Mouse (Mus musculus): ENCODE measurements at regions not wholly inside any gene's neighbourhood (a gene's known extent, or its start where the extent isn't known, plus 50 kb on each side); places are given as distances from the start of the nearest gene placed in this dataset.

GRCm38 (mm10) chrX:166773408-166773854, 187.9 kb upstream of the Egfl6 start:
- Histone ChIP-seq H3K36me3 (no peaks in the 10 kb centered on the region), H3K9ac (no peak overlapping the region), H3K27me3 (peaks cover 26% of the 10 kb centered on the region), H3K27ac (no peak overlapping the region), H3K4me2 (no peak overlapping the region), H3K9me3 (no peaks in the 10 kb centered on the region), H3K4me1 (no peaks in the 10 kb centered on the region), H3K4me3 (no peak overlapping the region)
- no peak for ATAC-seq (ENCODE audit: insufficient number of reproducible peaks, insufficient read depth, low FRiP score, low TSS enrichment, low read depth)
- 20% methylated on average over 6 of the region's 6 CpGs for WGBS

GRCm38 (mm10) chrX:166766991-166767390, 181.5 kb upstream of the Egfl6 start:
- WGBS = 81% methylated on average over 6 of the region's 6 CpGs
- no peaks in the 10 kb centered on the region for H3K9me3 ChIP-seq
- H3K4me1 ChIP-seq = no peaks in the 10 kb centered on the region
- no peaks in the 10 kb centered on the region for H3K36me3 ChIP-seq
- no peak overlapping the region for H3K9ac ChIP-seq
- H3K4me2 ChIP-seq = no peak overlapping the region
- ATAC-seq (ENCODE audit: insufficient number of reproducible peaks, insufficient read depth, low FRiP score, low TSS enrichment, low read depth) = no peak
- peaks cover 39% of the 10 kb centered on the region for H3K27me3 ChIP-seq
- no peak overlapping the region for H3K4me3 ChIP-seq
- H3K27ac ChIP-seq = no peak overlapping the region

DNA sequence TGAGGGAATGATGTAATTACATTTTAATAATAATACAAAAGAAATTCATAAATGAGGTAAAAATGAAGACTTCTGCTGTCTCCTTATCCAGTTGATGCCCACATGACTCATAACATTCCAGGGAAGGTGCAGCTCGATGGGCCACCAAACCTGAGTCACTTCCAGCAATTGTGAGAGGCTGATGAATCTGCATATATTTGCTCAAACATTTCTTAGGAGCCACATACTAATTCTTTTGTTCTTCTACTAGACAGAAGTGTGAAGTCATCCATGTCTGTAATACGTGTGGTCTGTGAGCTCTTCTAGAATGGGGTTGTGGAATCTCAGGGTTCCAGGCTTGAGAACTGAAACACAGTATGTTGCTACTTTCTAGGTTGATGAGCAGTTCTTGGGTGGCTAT, 180.1 kb upstream of the Egfl6 start:
- no peak overlapping the region for H3K4me3 ChIP-seq
- H3K4me1 ChIP-seq = no peaks in the 10 kb centered on the region
- no peaks in the 10 kb centered on the region for H3K36me3 ChIP-seq
- no peak overlapping the region for H3K9ac ChIP-seq
- H3K27ac ChIP-seq = no peak overlapping the region
- no peak for ATAC-seq (ENCODE audit: insufficient number of reproducible peaks, insufficient read depth, low FRiP score, low TSS enrichment, low read depth)
- 69% methylated on average over 2 of the region's 2 CpGs for WGBS
- H3K4me2 ChIP-seq = no peak overlapping the region
- peaks cover 35% of the 10 kb centered on the region for H3K27me3 ChIP-seq
- H3K9me3 ChIP-seq = no peaks in the 10 kb centered on the region

DNA sequence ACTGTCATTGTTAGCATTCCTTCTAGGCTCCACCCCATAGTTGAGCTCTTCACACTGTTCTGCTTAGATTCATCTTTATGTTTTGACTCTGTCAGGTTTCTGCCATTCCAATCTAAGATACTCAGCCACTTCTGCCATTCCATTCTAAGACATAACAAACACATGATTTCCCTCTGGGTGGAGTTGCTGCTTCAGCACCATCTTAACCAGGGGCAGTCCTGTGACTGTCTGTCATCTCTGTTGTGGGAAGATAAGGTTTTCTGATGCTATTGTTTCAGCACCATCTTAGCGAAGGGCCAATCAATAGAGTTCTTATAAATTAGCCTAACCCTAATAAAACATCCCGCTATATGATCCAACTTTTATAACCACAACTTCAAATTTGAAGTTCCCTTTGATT, 176.6 kb upstream of the Egfl6 start:
- Histone ChIP-seq H3K9ac (no peak overlapping the region), H3K36me3 (no peaks in the 10 kb centered on the region), H3K4me1 (no peaks in the 10 kb centered on the region), H3K27me3 (peaks cover 32% of the 10 kb centered on the region), H3K9me3 (no peaks in the 10 kb centered on the region), H3K27ac (no peak overlapping the region), H3K4me3 (no peak overlapping the region), H3K4me2 (no peak overlapping the region)
- 87% methylated on average over 2 of the region's 2 CpGs for WGBS
- no peak for ATAC-seq (ENCODE audit: insufficient number of reproducible peaks, insufficient read depth, low FRiP score, low TSS enrichment, low read depth)

GRCm38 (mm10) chrX:166757152-166757551, 171.6 kb upstream of the Egfl6 start:
- WGBS = 80% methylated on average over 1 of the region's 1 CpGs

DNA sequence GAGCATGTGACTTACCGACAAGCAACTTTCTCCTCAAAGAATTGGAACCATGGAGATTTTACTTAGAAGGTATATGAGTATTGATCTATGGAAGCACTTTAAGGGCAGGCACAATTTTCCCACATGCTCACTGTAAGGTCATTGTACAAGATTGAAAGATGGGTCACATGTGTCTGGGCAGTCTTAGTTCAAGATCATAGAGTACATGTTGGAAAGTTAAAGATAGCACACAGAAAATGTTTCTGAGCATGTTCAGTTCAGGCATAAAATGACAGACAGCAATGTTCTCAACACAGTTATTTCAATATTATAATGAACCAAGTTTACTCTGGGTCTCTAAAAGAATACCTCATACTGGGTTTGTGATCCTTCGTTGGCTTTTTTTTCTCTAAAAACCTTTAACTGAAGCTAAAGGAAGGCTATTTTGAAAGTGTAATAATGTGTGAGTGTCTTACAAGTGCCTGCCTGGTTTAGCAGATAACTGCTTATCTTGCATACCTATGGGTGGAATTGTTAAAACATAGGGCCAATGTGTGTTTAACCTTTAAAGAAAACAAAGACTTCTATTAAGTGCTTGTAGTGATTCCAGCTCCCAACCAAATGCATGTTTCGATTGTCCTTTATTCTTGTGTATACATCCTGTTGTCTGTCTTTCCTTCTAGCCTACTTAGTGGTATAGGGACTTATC, 169.6 kb upstream of the Egfl6 start:
- H3K27me3 ChIP-seq = peaks cover 18% of the 10 kb centered on the region
- H3K9me3 ChIP-seq = no peaks in the 10 kb centered on the region
- no peak overlapping the region for H3K27ac ChIP-seq
- H3K4me2 ChIP-seq = no peak overlapping the region
- no peak for ATAC-seq (ENCODE audit: insufficient number of reproducible peaks, insufficient read depth, low FRiP score, low TSS enrichment, low read depth)
- no peaks in the 10 kb centered on the region for H3K4me1 ChIP-seq
- H3K36me3 ChIP-seq = no peaks in the 10 kb centered on the region
- 84% methylated on average over 3 of the region's 3 CpGs for WGBS
- no peak overlapping the region for H3K4me3 ChIP-seq
- no peak overlapping the region for H3K9ac ChIP-seq

More at GRCm38 (mm10) chrX:166757152-166757551, 171.6 kb upstream of the Egfl6 start:
- no peak overlapping the region for H3K4me3 ChIP-seq
- no peaks in the 10 kb centered on the region for H3K4me1 ChIP-seq
- H3K9me3 ChIP-seq = no peaks in the 10 kb centered on the region
- no peak for ATAC-seq (ENCODE audit: insufficient number of reproducible peaks, insufficient read depth, low FRiP score, low TSS enrichment, low read depth)
- no peak overlapping the region for H3K27ac ChIP-seq
- H3K9ac ChIP-seq = no peak overlapping the region
- H3K4me2 ChIP-seq = no peak overlapping the region
- H3K27me3 ChIP-seq = peaks cover 18% of the 10 kb centered on the region
- no peaks in the 10 kb centered on the region for H3K36me3 ChIP-seq

GRCm38 (mm10) chrX:166749055-166749679, 163.6 kb upstream of the Egfl6 start:
- no peaks in the 10 kb centered on the region for H3K4me1 ChIP-seq
- H3K9ac ChIP-seq = no peak overlapping the region
- H3K27me3 ChIP-seq = peaks cover 2% of the 10 kb centered on the region; the same call in 1 of the 2 replicates
- no peak overlapping the region for H3K4me3 ChIP-seq
- no peak overlapping the region for H3K27ac ChIP-seq
- H3K36me3 ChIP-seq = no peaks in the 10 kb centered on the region
- 73% methylated on average over 8 of the region's 8 CpGs for WGBS
- ATAC-seq (ENCODE audit: insufficient number of reproducible peaks, insufficient read depth, low FRiP score, low TSS enrichment, low read depth) = no peak
- no peaks in the 10 kb centered on the region for H3K9me3 ChIP-seq
- no peak overlapping the region for H3K4me2 ChIP-seq

DNA sequence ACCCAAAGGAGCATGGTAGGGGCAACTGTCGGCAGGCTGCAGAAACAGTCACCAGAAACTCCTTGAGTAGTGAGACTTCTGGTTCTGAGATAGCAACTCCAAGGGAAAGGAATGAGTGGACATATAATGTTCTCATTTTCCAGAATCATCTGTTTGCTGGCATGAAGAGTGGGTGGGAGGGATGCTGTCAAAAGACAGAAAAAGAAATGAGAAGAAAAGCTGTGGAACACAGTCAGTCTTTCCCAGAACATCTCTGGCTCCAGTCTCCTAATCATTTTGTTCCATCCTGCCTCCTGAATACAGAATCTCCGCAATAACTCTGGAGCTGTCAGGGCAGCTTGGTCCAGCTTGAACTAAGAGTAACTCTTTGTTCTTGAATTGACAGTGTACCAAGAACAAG, 145.8 kb upstream of the Egfl6 start:
- WGBS = 67% methylated on average over 2 of the region's 2 CpGs
- no peak overlapping the region for H3K4me2 ChIP-seq
- no peaks in the 10 kb centered on the region for H3K36me3 ChIP-seq
- H3K9me3 ChIP-seq = no peaks in the 10 kb centered on the region
- H3K27ac ChIP-seq = no peak overlapping the region
- H3K4me3 ChIP-seq = no peak overlapping the region
- ATAC-seq (ENCODE audit: insufficient number of reproducible peaks, insufficient read depth, low FRiP score, low TSS enrichment, low read depth) = no peak
- H3K9ac ChIP-seq = no peak overlapping the region
- H3K4me1 ChIP-seq = no peaks in the 10 kb centered on the region
- H3K27me3 ChIP-seq = peaks cover 31% of the 10 kb centered on the region

DNA sequence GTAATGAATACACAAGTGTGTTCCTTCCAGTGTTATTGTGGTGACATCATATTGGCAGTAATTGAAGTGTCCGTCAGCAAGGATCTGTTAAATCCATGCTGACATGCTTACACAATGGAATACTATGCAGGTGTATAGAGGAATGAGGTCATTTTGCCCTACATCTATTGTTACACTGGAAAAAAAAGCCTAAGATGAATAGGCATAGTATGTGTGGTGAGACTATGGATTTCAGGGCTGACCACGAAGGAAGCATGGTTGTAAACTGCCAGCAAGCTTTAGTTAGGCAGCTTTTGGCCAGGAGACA, 143.1 kb upstream of the Egfl6 start:
- no peak overlapping the region for H3K27ac ChIP-seq
- H3K9ac ChIP-seq = no peak overlapping the region
- H3K36me3 ChIP-seq = no peaks in the 10 kb centered on the region
- no peak overlapping the region for H3K4me2 ChIP-seq
- WGBS = 76% methylated on average over 2 of the region's 2 CpGs
- H3K27me3 ChIP-seq = peaks cover 31% of the 10 kb centered on the region
- no peak overlapping the region for H3K4me3 ChIP-seq
- H3K4me1 ChIP-seq = no peaks in the 10 kb centered on the region
- no peaks in the 10 kb centered on the region for H3K9me3 ChIP-seq
- ATAC-seq (ENCODE audit: insufficient number of reproducible peaks, insufficient read depth, low FRiP score, low TSS enrichment, low read depth) = no peak

GRCm38 (mm10) chrX:166727823-166728621, 142.5 kb upstream of the Egfl6 start:
- no peak overlapping the region for H3K4me2 ChIP-seq
- H3K4me3 ChIP-seq = no peak overlapping the region
- H3K27ac ChIP-seq = no peak overlapping the region
- H3K36me3 ChIP-seq = no peaks in the 10 kb centered on the region
- no peak for ATAC-seq (ENCODE audit: insufficient number of reproducible peaks, insufficient read depth, low FRiP score, low TSS enrichment, low read depth)
- no peaks in the 10 kb centered on the region for H3K4me1 ChIP-seq
- whole genome bisulfite sequencing = 40% methylated on average over 7 of the region's 7 CpGs
- no peaks in the 10 kb centered on the region for H3K9me3 ChIP-seq
- H3K9ac ChIP-seq = no peak overlapping the region
- H3K27me3 ChIP-seq = peaks cover 30% of the 10 kb centered on the region

- 68% methylated on average over 6 of the region's 6 CpGs for WGBS
- Histone ChIP-seq H3K36me3 (no peaks in the 10 kb centered on the region), H3K4me3 (no peak overlapping the region), H3K4me1 (no peaks in the 10 kb centered on the region), H3K4me2 (no peak overlapping the region), H3K27ac (no peak overlapping the region), H3K27me3 (peaks cover 37% of the 10 kb centered on the region), H3K9me3 (no peaks in the 10 kb centered on the region), H3K9ac (no peak overlapping the region)
- no peak for ATAC-seq (ENCODE audit: insufficient number of reproducible peaks, insufficient read depth, low FRiP score, low TSS enrichment, low read depth)
These were observed 140.4 kb upstream of the Egfl6 start for GRCm38 (mm10) chrX:166725761-166726503.

Measured in embryonic facial prominence, embryonic 13.5 days (tissue).